Mouse (Mus musculus): ENCODE measurements around the gene Mup22.
"Not testable (repeated sequence)": the region's sequence is repeated elsewhere in the genome, so short reads cannot be mapped to it uniquely, and the experiment has no call there.

Gene Mup22

GRCm38 (mm10) chr4:60821363-60821762 lies at the start of gene Mup22:
TSS of gene Mup22 (minus strand) at chr4:60821463.
- in situ Hi-C loops (cut with MboI; ENCODE audit: unreplicated experiment in 2 of 2), result not testable (repeated sequence)

DNA sequence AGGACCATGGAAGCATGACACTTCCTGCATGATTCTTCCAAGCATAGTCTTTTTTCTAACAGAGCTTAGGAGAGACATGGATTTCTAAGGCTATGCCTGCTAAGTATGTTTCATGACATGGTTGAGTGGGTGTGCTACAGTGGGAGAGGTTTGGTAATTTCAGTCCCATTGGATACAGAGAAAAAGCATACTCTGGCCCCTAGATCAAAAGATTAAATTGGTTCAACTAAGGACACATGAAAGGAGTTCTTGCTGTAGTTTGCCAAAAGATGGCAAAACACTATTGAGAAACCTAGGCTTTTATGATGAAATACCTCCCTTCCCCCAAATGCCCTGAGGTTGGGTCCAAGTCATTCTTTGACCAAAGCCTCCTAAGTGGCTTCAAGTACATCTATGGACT lies 19.6 kb upstream of the Mup22 start:
- in situ Hi-C loops (cut with MboI; ENCODE audit: unreplicated experiment in 2 of 2), result not testable (repeated sequence)
